Mouse (Mus musculus): Measurements from ENCODE around the gene Gpx1.

Gpx1 gene

DNA sequence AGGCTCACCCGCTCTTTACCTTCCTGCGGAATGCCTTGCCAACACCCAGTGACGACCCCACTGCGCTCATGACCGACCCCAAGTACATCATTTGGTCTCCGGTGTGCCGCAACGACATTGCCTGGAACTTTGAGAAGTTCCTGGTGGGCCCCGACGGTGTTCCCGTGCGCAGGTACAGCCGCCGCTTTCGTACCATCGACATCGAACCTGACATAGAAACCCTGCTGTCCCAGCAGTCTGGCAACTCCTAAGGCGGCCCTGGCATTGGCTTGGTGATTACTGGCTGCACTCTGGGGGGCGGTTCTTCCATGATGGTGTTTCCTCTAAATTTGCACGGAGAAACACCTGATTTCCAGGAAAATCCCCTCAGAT, 1.2 kb downstream of the Gpx1 start:
- peak; percentile 29 for DNase-seq (ENCODE audit: extremely low spot score)

DNA sequence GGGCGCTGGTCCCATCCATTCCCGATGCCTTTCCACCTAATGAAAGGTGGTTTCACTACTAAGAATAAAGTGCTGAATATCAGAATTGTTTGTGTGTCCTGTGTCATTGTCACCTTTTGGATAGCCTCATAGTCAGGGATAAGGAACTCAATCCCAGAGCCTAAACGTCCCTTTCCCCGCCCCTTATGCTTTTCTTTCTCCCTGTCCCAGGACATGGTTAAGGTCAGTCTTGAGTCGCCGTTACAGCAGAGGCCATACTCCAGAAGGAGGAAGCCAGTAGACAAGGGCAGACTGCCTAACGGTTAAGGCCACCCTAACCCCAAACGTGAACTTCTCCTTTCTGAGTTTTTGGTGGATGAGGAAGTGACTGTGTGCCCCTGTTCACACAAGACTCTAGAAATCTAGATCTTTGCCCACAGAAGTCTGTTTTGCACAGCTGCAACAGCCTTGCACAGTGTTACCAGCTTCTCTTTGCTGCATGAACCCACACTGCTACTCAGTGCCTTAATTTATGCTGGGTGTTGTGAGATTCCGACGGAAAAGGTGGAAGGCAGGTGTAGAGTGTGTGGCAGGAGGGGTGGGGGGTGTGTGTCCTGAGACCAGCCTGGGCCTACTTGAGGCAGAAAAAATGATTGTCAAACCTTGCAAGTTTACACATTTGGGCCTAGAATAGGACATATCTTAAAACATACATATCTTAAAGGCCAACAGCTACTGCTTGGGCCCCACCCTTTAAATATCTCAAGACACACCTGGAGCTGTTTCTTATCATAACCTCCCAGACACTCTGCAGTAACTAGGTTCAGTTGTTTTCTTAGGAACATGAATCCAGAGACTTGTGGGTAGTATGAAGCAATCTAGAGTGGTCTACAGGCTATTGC, 1.8 kb downstream of the Gpx1 start:
- DNase-seq (ENCODE audit: extremely low spot score): no peak

DNA sequence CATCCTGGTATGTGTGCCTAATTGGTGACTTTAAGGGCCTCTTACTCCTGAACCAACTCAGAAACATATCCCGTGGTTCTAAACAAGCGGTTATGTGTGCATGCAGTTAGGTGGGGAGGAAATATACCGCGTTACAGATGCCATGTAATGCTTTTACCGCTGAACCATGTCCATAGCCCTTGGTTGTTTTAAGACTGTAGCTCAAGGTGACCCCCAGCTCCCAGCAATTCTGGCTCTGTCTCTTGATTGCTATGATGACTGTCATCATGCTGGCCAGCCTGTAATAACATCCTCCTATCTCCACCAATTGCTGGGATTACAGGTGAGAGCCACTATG, 2.4 kb downstream of the Gpx1 start:
- no peak for DNase-seq (ENCODE audit: extremely low spot score)

DNA sequence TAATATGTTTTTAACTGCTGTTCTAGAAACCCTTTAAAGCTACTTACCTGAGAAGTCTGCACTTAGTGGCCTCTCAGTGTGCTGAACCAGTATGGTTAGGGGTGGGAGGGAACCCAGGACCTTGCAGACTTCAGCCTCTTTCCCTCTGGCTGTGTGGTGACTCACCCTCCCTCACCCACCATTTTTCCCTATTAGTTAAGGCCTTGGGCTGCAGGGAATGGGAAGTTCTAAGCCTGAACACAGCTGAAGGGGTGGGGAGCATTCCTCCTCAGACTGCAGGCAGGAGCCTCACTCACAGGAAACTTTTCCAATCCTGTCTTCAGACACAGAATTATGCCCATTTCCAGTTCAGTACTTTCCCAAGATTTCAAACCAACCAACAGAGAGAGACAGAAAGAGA, 3.1 kb downstream of the Gpx1 start:
- DNase-seq (ENCODE audit: extremely low spot score): no peak

DNA sequence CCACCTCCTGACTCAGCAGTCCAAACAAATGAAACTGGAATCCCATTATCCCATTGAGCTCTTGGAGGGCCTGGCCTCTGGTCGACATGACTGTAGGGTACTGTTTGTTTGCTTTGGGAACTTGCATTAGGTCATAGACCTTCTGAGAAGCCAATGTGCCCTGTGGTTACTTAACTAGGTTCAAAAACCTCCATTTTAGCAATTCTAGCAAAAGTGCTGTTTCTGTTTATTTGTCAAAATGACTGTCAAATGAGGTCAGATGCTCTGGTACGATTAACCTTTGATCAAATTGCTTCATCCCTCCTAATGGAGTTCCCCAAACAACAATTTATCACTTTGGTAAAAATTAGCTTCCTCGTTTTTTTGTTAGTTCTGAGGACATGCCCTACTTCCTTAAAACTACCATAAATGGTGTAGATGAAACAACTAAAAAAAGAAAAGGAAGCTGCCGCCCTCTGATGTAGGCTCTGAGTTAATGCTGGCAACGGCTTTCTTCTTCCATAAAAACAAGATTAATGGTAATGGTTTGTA, 3.7 kb downstream of the Gpx1 start:
- no peak for DNase-seq (ENCODE audit: extremely low spot score)

DNA sequence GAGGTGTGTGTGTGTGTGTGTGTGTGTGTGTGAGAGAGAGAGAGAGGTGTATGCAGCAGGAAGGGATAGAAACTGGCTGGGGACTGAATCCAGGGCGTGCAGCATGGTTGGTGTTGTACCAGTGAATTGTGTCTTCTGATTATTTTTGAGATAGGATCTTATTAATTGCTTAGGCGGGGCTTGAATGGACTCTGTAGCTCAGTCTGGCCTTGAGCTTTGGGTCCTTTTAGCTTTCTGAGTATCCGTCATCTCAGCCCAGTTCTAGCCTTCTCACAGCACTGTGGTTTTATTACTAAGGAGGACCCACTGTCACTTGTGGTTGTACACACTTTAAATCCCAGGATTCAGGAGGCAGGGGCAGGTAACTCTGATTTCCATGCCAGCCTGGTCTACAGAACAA, 4.6 kb downstream of the Gpx1 start:
- DNase-seq (ENCODE audit: extremely low spot score): no peak

DNA sequence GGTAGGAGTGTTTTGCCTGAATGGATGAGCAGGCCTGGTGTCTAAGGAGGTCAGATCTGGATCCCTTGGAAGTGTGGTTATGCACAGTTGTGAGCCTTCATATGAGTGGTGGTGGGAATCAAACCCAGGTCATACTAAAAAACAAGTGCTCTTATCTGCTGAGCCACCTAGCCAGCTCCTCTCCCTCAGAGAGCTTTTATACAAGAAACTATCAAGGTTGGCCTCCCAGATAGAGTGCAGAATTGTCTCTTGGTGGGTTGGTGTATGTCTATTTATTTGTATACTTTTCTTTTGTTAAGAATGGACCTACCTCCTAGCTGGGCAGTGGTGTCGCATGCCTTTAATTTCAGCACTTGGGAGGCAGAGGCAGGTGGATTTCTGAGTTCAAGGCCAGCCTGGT, 5.1 kb downstream of the Gpx1 start:
- no peak for DNase-seq (ENCODE audit: extremely low spot score)

DNA sequence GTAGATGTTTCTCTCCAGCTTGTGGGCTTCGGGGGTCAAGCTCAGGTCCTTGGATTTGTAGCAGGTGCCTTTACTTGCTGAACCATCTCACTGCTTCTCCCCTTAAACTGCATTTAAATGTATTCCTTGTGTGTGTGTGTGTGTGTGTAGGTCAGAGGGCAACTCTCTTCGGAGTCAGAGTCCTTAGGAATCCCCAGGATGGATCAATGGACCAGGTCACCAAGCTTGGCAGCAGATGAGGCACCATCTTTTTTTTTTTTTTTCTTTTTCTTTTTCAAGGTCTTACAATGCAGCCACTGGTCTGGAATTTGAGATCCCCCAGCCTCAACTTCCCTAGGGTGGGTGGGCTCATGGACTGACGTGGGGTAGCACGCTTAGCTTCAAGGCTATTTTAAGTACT, 5.8 kb downstream of the Gpx1 start:
- no peak for DNase-seq (ENCODE audit: extremely low spot score)

DNA sequence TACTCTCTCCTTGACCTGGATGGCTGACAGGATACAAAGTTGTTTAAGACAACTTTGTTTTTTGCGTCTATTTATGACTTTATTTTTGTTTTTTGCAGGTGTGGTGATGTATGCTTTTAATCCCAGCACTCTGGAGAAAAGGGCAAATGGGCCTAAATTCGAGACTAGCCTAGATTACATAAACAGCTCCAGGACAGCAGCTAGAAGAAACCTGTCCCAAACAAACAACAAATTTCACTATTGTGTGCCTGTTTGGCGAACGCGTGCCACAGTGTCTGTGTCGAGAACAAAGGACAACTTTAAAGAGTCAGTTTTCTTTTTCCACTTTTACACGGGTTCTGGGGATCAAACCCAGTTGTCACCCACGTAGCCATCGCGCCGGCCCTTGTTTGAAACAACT, 8.3 kb downstream of the Gpx1 start:
- DNase-seq (ENCODE audit: extremely low spot score): no peak

DNA sequence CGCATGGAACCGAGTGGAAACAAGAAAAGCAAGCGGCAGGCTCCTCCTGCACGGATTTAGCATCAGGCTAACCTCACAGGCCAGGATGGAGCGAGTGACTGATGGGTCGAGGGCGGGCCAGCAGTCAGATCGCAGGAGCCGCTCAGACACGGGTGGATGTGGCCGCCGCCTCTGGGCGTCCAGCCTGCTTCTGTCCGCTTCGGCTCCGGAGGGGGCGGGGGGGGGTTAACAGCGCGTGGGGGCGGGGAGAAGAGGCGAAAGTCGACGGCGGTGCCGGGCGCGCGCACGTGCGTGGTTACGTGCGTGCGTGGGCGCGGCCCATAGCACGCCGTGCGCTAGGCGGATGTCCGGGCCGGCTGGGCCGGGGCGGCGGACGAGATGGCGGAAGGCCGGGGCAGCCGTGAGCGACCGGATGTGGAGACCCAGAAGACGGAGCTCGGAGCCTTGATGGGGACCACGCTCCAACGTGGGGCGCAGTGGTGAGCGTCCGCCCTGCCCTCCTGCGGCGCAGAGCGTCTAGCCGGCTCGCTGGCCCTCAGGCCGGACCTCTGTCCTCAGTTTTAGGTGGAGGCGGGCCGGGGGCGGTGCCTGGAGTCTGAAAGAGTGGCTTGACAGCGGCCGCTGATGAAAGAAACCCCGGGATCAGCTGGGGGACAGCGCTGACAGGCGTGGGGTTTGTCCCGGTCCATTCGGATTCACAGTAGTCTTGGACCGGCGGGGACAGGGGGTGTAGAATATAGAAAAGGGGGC, 9.0 kb downstream of the Gpx1 start, which contains the start of gene Usp4:
TSS of gene Usp4 (plus strand) at position 314 of the 750 bp plus-strand sequence.
- DNase-seq (ENCODE audit: extremely low spot score): peak; percentile 91

DNA sequence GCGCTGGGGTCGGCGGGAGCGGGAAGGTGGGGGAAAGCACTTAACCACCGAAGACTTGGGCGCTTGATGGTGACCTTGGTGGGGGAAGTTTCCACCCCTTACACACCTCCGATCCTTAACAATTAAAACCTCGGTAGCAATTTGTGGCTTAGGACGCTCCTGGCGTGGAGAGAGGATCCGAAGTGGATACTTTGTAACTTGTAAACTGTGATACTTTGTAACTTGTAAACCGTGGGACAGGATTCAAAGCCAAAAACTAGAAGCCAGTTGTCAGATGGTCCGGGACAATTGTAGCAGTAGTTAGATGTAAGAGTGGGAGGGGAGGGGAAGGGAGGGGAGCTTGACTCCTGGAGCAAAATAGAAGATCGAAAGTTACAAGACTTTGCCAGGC, 9.6 kb downstream of the Gpx1 start:
- no peak for DNase-seq (ENCODE audit: extremely low spot score)

DNA sequence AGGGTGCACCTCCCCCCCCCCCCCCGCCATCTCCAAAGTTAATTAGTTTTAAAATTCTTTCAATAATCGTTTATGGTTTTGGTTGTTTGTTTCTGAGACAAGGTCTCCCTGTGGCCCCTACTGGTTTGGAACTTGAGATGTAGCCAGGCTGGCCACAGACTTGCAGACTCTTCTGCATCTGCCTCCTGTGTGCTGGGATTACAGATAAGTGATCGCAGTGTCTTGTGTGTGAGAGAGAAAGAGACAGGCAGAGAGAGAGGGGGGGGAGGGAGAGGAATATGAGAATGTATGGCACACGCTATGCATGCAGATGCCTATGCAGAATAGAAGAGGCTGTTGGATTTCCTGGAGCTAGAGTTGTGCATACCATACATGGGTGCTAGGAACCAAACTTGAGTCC, 11.0 kb downstream of the Gpx1 start:
- DNase-seq (ENCODE audit: extremely low spot score): no peak

DNA sequence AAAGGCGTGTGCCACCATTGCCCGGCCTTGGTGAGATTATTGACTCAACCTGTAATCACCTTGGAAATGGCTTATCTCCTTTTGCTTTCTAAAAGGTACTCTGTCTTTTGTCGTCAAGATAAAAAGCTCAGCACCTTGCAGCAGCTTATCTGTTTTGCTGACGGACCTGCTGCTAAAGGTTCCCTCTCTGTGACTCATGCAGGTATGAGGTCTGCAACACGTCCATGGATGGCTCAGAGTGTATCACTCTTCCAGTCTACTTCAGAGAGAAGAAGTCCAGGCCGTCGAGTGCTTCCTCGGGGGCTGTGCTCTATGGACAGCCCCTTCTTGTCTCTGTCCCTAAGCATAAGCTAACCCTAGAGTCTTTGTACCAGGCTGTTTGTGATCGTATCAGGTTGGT, 39.5 kb downstream of the Gpx1 start:
- no peak for DNase-seq (ENCODE audit: extremely low spot score)

DNA sequence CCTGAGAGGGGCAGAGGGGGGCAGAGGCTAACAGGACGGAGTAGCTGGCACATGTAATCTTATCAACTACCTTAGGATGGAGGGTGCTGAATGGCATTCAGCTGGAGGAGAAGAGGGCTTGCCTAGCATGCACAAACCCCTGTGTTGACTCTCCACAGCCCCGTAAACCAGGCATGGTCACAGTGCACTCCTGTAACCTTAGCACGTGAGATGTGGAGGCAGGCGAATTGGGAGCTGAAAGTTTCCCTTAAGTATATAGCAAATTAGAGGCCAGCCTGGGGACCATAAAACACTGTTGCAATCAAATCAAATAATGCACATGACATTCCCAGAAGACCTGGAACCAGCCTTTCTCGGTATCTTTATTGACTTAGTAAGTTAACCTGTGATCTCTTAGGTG, 40.0 kb downstream of the Gpx1 start:
- DNase-seq (ENCODE audit: extremely low spot score): no peak

DNA sequence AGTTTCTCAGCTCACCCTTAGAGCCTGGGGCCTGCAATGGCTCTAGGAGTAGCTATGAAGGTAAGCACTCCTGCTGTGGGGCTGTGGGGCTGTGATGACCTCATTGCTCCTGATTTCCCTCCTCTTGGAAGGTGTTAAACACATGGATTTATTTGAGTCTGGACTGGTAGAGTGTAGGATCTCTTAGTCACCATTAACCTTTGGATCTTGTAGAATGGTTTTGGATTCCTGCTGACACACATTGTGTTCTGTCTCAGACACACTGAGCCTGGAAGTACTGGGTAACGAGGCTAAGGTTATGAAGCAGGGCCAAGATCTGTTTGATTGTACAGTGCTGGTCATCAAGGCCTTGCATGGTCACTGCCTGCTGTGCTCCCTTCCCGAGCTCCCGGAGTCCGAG, 40.6 kb downstream of the Gpx1 start:
- DNase-seq (ENCODE audit: extremely low spot score): no peak

DNA sequence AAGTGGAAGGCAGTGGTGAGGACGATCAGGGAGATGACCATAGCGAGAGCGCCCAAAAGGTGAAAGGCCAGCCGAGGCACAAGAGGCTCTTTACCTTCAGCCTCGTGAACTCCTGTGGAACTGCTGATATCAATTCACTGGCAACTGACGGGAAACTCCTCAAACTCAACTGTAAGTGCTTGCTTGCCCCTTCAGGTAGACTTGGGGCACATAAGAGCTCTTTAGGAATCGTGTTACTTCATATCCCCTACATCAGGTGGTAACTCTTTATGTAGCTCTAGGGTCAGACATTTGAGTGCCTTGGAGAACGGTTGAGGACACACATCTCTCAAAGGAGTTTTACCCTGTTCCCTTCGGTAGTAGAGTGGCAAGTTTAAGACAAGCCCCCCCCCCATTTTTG, 42.7 kb downstream of the Gpx1 start:
- DNase-seq (ENCODE audit: extremely low spot score): no peak

DNA sequence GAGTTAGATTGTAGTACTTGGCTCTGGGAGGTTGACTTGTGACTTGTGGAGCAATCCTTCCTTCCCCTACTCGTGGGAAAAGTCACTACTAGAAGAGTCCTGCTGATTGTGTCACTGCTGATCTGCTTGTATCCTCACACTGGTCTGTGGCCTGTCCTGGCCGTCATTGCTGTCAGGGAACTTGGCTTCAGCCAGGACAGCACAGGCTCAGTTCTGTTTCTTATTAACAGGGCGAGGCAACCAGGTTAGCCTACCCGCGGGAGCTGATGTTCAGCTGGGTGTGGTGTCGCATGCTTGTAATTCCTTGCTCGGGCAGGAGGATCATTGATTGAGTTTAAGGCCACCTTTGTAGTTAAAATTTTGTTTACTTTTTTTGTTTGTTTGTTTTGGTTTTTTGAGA, 46.3 kb downstream of the Gpx1 start:
- DNase-seq (ENCODE audit: extremely low spot score): no peak

DNA sequence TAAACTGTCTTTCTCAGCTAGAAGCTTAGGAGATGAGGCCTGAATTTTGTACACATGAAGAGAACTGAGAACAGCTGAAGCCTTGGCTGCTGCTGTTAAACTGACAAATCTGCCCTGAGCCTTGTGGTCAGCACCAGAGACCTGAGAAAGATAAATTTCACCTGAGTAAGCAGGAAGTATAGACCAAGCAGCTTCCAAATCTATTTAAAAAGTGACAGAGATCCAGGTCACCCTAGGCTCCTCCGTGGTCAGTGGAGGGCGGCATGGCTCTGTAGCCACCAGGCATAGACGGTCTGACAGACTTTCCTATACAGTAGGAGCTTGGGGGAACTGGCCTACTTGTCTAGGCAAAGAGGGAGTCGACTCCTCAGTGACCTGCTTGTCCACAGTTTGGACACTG, 48.1 kb downstream of the Gpx1 start:
- no peak for DNase-seq (ENCODE audit: extremely low spot score)

DNA sequence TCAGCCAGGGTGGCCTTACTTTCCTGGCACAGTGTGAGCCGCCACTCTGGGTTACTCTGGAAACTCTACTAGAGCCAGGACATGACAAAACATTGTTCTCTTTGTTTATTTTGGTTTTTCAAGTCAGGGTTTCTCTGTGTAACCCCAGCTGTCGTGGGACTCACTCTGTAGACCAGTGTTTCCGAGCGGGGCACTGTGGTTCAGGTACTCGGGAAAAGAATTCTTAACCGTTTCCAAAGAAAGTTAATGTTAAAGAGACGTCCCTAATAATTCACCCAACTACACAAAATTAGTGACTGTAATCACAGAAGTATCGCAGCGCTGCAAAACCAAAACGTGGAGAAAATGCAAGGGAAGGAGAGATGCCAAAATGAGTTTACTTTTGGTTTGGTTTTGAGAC, 49.9 kb downstream of the Gpx1 start:
- DNase-seq (ENCODE audit: extremely low spot score): no peak

DNA sequence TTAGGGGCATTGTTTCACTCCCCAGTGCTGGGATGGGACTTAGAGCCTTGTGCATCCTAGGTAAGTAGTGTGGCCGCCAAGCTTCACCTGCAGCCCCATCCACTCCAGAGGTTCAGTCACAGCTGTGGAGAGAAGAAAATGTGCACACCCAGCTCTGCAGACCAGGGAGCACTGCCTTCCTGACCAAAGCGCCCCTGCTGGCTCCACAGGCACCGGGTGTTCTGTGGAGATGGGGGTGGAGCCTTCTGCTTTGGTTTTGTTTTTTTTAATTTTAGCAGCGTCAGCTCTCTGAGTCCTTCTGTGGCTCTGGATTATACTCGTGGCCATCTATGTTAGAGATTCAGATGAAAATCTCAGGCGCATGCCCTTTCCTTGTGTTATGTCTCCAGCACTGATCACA, 50.5 kb downstream of the Gpx1 start:
- DNase-seq (ENCODE audit: extremely low spot score): no peak
